Mouse (Mus musculus) forebrain, postnatal 0 days (tissue): ENCODE results near the gene Tenm1. TPM values are rescaled to one million over a fixed set of nuclear protein-coding genes. Genes with fewer than 3 reads are reported as not detected.

ENCODE experiments used
- ATAC-seq: fragments of 200-750 bp; cut with Nextera tagmentation; 2 replicates; pipeline ENCODE4 v1.8.0; 2017; ENCODE audit warnings: mild to moderate bottlenecking, moderate library complexity
- DNase-seq: peaks from one replicate; pipeline ENCODE4 v3.0.0-alpha.2; 2015
- H3K27ac ChIP-seq: fragments of 300-500 bp; sonication (generic); 2 replicates; pipeline ENCODE4 v1.5.1; 2014; ENCODE audit warnings: low read depth, mild to moderate bottlenecking, antibody characterized with exemption, low read length, moderate library complexity, mixed read lengths
- H3K27me3 ChIP-seq: fragments of 300-500 bp; sonication (generic); 2 replicates; pipeline ENCODE4 v1.6.1; 2014; ENCODE audit warnings: mild to moderate bottlenecking, low read length, mixed read lengths; ENCODE audit not compliant: insufficient read depth
- H3K36me3 ChIP-seq: fragments of 300-500 bp; sonication (generic); 2 replicates; pipeline ENCODE4 v1.6.1; 2014; ENCODE audit warnings: mild to moderate bottlenecking, moderate library complexity; ENCODE audit not compliant: insufficient read depth
- H3K4me1 ChIP-seq: fragments of 300-500 bp; sonication (generic); 2 replicates; pipeline ENCODE4 v1.6.1; 2014; ENCODE audit warnings: antibody characterized with exemption; ENCODE audit not compliant: insufficient read depth
- H3K4me2 ChIP-seq: fragments of 300-500 bp; sonication (generic); 2 replicates; pipeline ENCODE4 v1.6.1; 2014; ENCODE audit warnings: low read depth, mild to moderate bottlenecking, moderate library complexity
- H3K4me3 ChIP-seq: fragments of 300-500 bp; sonication (generic); 2 replicates; pipeline ENCODE4 v1.5.1; 2014; ENCODE audit warnings: low read depth, low read length, mixed read lengths
- H3K9ac ChIP-seq: fragments of 300-500 bp; sonication (generic); 2 replicates; pipeline ENCODE4 v1.6.1; 2014; ENCODE audit warnings: mild to moderate bottlenecking
- H3K9me3 ChIP-seq: fragments of 300-500 bp; sonication (generic); 2 replicates; pipeline ENCODE4 v1.6.1; 2016; ENCODE audit warnings: low read length
- CTCF ChIP-seq: sonication (generic); IDR thresholded peaks from 2 replicates; pipeline ENCODE4 v1.5.1; 2016; ENCODE audit warnings: antibody characterized with exemption, control low read depth, low read depth
- WGBS: fragments of 180-500 bp; shearing (Covaris S2); extraction: QIAGEN DNeasy Blood & Tissue Kit; methylation state at CpG from one replicate; pipeline ENCODE4 v1.1.7; 2014; 5-methylcytosine and 5-hydroxymethylcytosine counted together
- polyA plus RNA-seq: library from polyadenylated mRNA; unstranded; fragments of >200 nt; fragmentation: Nextera tagmentation; extraction: Ambion mirVana; gene quantifications from 2 replicates; pipeline ENCODE4 v1.2.1, GENCODE M21; 2015
- total RNA-seq: library from RNA; depleted of rRNA; stranded (reverse); fragments of >200 nt; gene quantifications from 2 replicates; pipeline ENCODE4 v1.2.3, GENCODE M21; 2014; rRNA removed

Tenm1 gene
- total RNA-seq (60.6 and 74.8 TPM in 2 replicates), polyA plus RNA-seq (15.9 and 27.8 TPM in 2 replicates)

DNA sequence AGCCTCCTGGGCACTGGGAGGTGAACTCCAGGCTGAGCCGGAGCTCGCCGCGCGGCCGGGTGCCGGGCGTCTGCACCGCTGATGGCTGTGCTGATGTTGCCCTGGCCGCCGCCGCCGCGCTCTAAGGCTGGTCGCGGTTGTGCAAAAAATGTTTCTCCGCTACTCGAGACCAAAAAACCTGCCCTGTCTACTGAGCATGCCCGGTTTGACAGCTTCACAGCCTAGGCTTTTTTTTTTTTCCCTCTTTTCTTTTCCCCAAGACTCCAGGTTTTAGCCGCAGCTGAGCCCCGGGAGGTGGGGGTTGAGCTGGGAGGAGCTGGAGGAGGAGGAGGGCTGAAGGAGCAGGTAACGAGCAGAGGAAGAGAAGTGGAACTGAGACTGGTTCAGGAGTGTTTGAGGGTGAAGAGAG lies at the start of gene Tenm1:
Gene Tenm1 (minus strand): TSS at position 272 of the 409 bp plus-strand sequence.
- no peaks in the 10 kb centered on the region for H3K27me3 ChIP-seq
- peak; percentile 69 for DNase-seq
- peak; percentile 66 for ATAC-seq
- H3K4me1 ChIP-seq: no peaks in the 10 kb centered on the region
- 19% methylated on average over 22 of the region's 22 CpGs for WGBS
- H3K27ac ChIP-seq: peak within 1 kb of the TSS; percentile 72
- peak within 1 kb of the TSS; percentile 51 for H3K9ac ChIP-seq
- peak within 1 kb of the TSS; percentile 45 for H3K4me3 ChIP-seq
- TF ChIP-seq CTCF: no peak
- H3K4me2 ChIP-seq: peak within 1 kb of the TSS; percentile 52
- no peaks in the 10 kb centered on the region for H3K9me3 ChIP-seq
- no peaks in the 10 kb centered on the region for H3K36me3 ChIP-seq

GRCm38 (mm10) chrX:43467311-43467710 lies 38.4 kb upstream of the Tenm1 start:
- H3K9me3 ChIP-seq: no peaks in the 10 kb centered on the region
- no peak overlapping the region for H3K9ac ChIP-seq
- ATAC-seq (no peak), DNase-seq (no peak)
- H3K4me3 ChIP-seq: no peak overlapping the region
- no peaks in the 10 kb centered on the region for H3K4me1 ChIP-seq
- no peaks in the 10 kb centered on the region for H3K36me3 ChIP-seq
- no peak overlapping the region for H3K4me2 ChIP-seq
- no peak for TF ChIP-seq CTCF
- H3K27ac ChIP-seq: no peak overlapping the region
- H3K27me3 ChIP-seq: no peaks in the 10 kb centered on the region

GRCm38 (mm10) chrX:43430581-43430980 lies 1.7 kb upstream of the Tenm1 start:
- peak overlapping the region; percentile 45 for H3K4me3 ChIP-seq
- ATAC-seq (peak; percentile 67), DNase-seq (peak; percentile 70)
- 0 out of 2 replicates have a peak overlapping the region, but pooled peaks have one; percentile 72 for H3K27ac ChIP-seq
- WGBS: 23% methylated on average over 11 of the region's 11 CpGs
- H3K36me3 ChIP-seq: no peaks in the 10 kb centered on the region
- H3K9ac ChIP-seq: peak overlapping the region; percentile 50
- H3K9me3 ChIP-seq: no peaks in the 10 kb centered on the region
- no peaks in the 10 kb centered on the region for H3K4me1 ChIP-seq
- H3K27me3 ChIP-seq: no peaks in the 10 kb centered on the region
- TF ChIP-seq CTCF: peak; percentile 65
- peak overlapping the region; percentile 52 for H3K4me2 ChIP-seq

- Histone ChIP-seq H3K36me3 (no peaks in the 10 kb centered on the region), H3K4me3 (peak overlapping the region; percentile 45), H3K4me1 (no peaks in the 10 kb centered on the region), H3K27ac (peak overlapping the region; percentile 72; the same call in 1 of the 2 replicates), H3K4me2 (peak overlapping the region; percentile 52), H3K9me3 (no peaks in the 10 kb centered on the region), H3K27me3 (no peaks in the 10 kb centered on the region), H3K9ac (peak overlapping the region; percentile 50)
- peak; percentile 65 for ATAC-seq
- DNase-seq: peak; percentile 72
- WGBS: 31% methylated on average over 25 of the region's 25 CpGs
- no peak for TF ChIP-seq CTCF
Measured at GRCm38 (mm10) chrX:43429982-43430531, 1.1 kb upstream of the Tenm1 start.

DNA sequence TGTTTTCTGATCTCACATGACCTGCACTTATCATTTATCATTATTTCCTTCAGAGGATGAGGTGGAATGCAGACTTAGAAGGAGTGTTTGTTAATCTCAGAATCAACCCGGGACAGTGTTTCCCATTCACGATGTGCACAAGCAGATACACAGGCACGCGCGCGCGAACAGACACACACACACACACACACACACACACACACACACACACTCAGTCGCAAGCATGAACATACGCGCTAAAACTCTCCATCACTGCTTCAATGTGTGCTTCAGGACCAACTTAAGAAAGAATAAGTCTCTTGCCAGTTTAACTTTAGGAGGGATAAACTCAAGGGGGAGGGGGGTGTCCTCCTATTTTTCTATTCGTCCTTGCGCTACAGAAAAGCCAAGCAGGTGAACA lies 411 bp upstream of the Tenm1 start:
- Histone ChIP-seq H3K36me3 (no peaks in the 10 kb centered on the region), H3K4me2 (peak overlapping the region; percentile 52), H3K9ac (peak overlapping the region; percentile 51; the same call in 1 of the 2 replicates), H3K27ac (peak overlapping the region; percentile 71), H3K4me1 (no peaks in the 10 kb centered on the region), H3K4me3 (peak overlapping the region; percentile 45), H3K9me3 (no peaks in the 10 kb centered on the region), H3K27me3 (no peaks in the 10 kb centered on the region)
- 0 out of 2 replicates have a peak, but pooled peaks have one; percentile 10 for ATAC-seq
- peak; percentile 52 for DNase-seq
- no peak for TF ChIP-seq CTCF
- WGBS: 21% methylated on average over 12 of the region's 12 CpGs

- H3K4me1 ChIP-seq: no peaks in the 10 kb centered on the region
- H3K4me3 ChIP-seq: peak overlapping the region; percentile 45
- H3K27ac ChIP-seq: peak overlapping the region; percentile 23
- peak; percentile 13; the same call in 1 of the 2 replicates for TF ChIP-seq CTCF
- no peak for ATAC-seq
- 26% methylated on average over 12 of the region's 12 CpGs for WGBS
- no peaks in the 10 kb centered on the region for H3K9me3 ChIP-seq
- peak overlapping the region; percentile 51 for H3K9ac ChIP-seq
- peak overlapping the region; percentile 52 for H3K4me2 ChIP-seq
- H3K27me3 ChIP-seq: no peaks in the 10 kb centered on the region
- no peaks in the 10 kb centered on the region for H3K36me3 ChIP-seq
- peak; percentile 33 for DNase-seq
Measured at GRCm38 (mm10) chrX:43427961-43428365, 963 bp downstream of the Tenm1 start.

- Histone ChIP-seq H3K4me3 (peak overlapping the region; percentile 45), H3K4me1 (no peaks in the 10 kb centered on the region), H3K9ac (peak overlapping the region; percentile 51), H3K36me3 (no peaks in the 10 kb centered on the region), H3K4me2 (peak overlapping the region; percentile 52), H3K27me3 (no peaks in the 10 kb centered on the region), H3K9me3 (no peaks in the 10 kb centered on the region), H3K27ac (no peak overlapping the region)
- TF ChIP-seq CTCF: no peak
- no peak for ATAC-seq
- 23% methylated on average over 10 of the region's 10 CpGs for WGBS
- DNase-seq: peak; percentile 52
Measured at GRCm38 (mm10) chrX:43427111-43427510, 1.8 kb downstream of the Tenm1 start.
